Mouse (Mus musculus): ENCODE results near the gene Gale. TPM values are rescaled to one million over a fixed set of nuclear protein-coding genes. Genes with fewer than 3 reads are reported as not detected.
"Not testable (repeated sequence)": the region's sequence is repeated elsewhere in the genome, so short reads cannot be mapped to it uniquely, and the experiment has no call there.

Gale gene
- total RNA-seq, 2 experiments from 2014 or later = 22.0 to 22.9 TPM

DNA sequence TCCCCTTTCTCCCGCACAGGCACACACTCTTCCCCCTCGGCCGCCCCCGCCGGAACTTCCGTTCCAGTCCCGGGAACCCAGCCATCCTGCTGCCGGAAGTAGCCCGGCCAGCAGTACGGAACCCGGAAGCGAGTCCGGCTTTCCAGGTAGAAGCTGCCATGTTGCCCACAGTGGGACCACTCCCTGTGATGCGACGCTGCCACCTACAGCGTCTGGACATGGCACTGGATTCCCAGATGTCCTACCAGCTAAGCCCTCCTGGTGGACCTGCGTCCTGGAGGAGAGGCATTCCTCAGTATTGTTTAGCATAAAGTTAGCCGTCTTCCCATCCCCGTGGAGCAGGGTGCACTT lies 9.0 kb downstream of the Gale start, which contains the start of gene Lypla2:
Gene Lypla2 (minus strand): TSS at position 71 of the 351 bp plus-strand sequence.
- intact Hi-C loops (cut with DNase I) = loop anchor here (1.0 to 5.0 kb wide), 2 partner anchors 9 to 80 kb away; partner anchors contain the start of genes Gale and Rpl11
- DNase-seq (ENCODE audit: extremely low spot score in 1 of 2, low spot score in 2 of 2) = peak; percentile 88 to 92
- Histone ChIP-seq H3K4me3 (peak within 1 kb of the TSS; percentile 94), H3K27ac (peak within 1 kb of the TSS; percentile 96)
- TF ChIP-seq CTCF (IDR thresholded peaks at IDR 0.05) = no peak; the same call in 1 of the 2 replicates

DNA sequence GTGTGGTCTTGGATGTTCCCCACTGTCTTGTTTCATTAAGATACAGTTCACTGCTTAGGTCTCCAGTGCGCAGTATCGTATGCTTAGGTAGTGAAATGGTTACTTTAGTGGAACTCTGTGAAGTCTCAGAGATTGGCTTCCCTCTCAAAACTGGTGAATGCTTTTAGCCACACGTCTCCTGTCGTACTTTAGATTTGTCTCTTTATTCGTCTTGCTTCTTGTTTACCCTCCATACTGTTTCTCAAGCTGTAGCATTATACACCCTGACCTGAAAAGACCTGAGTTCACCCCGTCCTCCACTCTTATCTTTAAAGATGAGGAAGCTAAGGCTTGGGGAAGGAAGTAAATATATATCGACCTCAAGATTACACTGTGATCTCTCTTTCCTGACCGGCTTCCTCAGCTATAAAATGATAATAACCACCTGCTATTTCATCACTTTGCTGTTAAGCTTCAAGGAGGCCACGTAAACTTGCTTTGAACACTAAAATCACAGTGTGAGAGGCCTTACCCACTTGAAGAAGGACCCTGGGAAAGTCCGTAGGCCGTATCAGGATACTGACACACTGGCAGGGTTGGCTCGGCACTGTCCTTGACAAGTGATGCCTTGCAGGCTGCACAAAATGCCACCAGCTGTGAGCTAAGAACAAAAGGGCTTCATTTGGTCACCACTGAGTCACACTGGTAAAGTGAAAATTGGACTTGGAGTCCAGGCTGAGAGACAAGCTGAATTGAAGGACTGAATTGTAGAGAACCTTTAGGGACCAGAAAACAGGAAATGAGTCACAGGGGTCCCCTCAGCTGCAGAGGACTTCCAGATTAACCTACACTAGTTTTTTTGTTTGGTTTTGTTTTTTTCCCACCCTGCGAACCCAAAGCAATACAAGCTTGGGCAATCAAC lies 9.6 kb downstream of the Gale start:
- intact Hi-C loops (cut with DNase I) = loop anchor here (1.0 to 5.0 kb wide), 2 partner anchors 10 to 79 kb away; partner anchors contain the start of genes Gale and Rpl11
- no peak for TF ChIP-seq CTCF (IDR thresholded peaks at IDR 0.05)
- Histone ChIP-seq H3K27ac (peak overlapping the region; percentile 96), H3K4me3 (peak overlapping the region; percentile 94)
- no peak for DNase-seq (ENCODE audit: extremely low spot score in 1 of 2, low spot score in 2 of 2)

DNA sequence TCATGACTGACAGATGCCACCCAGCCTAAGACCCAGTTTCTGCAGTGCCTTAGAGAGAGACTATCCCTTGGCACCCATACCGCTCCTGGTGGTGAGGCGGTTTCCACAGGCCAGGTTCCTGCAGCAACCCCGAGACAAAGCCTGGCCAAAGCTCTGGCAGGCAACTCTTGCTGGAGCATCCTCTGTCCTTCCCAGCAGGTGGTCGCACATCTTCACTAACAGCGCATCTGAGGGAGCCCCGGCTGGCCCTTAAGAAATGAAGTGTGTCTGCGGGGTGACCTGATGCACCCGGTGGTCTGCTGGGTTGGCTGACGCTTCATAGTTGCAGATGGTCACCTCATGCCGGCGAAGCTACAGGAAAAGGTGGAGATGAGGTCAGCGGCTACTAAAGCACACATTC lies 12.6 kb downstream of the Gale start:
- H3K27ac ChIP-seq = no peak overlapping the region
- intact Hi-C loops (cut with DNase I) = no loop called here
- TF ChIP-seq CTCF (IDR thresholded peaks at IDR 0.05) = no peak
- no peak overlapping the region for H3K4me3 ChIP-seq
- DNase-seq (ENCODE audit: extremely low spot score in 1 of 2, low spot score in 2 of 2) = no peak

DNA sequence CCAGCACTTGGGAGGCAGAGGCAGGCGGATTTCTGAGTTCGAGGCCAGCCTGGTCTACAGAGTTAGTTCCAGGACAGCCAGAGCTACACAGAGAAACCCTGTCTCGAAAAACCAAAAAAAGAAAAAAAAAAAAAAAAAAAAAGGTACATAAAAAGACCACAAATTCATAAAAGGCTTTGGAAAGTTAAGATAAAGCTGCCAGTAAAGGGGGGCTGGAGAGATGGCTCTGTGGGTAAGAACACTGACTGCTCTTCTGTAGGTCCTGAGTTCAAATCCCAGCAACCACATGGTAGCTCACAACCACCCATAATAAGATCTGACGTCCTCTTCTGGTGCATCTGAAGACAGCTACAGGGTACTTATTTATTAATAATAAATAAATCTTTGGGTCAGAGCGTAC lies 16.7 kb downstream of the Gale start:
- intact Hi-C loops (cut with DNase I); H3K27ac ChIP-seq; DNase-seq (ENCODE audit: extremely low spot score in 1 of 2, low spot score in 2 of 2); H3K4me3 ChIP-seq: not testable (repeated sequence)

DNA sequence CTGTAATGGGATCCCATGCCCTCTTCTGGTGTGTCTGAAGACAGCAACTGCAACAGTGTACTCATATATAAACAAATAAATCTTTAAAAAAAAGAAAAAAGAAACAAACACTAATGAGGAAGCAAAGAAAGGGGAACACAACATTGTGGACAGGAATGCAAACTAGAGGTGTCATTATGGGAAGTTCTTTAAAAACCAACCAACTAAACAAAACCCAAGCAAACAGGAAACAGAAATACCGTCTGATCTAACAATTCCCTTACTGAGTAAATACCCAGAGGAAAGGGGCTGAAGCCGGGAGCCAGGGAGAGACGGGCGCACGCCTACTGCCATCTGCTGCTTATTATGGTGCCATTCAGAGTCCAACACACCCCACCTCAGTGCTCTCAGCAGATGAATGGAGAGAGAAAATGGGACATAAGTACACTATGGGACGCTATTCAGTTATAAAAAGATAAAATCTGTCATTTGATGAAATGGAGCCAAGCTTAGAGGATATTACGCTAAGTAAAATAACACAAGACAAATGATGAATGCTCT lies 18.1 kb downstream of the Gale start:
- H3K4me3 ChIP-seq = no peak overlapping the region
- intact Hi-C loops (cut with DNase I) = no loop called here
- DNase-seq (ENCODE audit: extremely low spot score in 1 of 2, low spot score in 2 of 2) = peak; percentile 61 to 66
- H3K27ac ChIP-seq = peak overlapping the region; percentile 38; the same call in 1 of the 2 replicates
- no peak; the same call in 1 of the 2 replicates for TF ChIP-seq CTCF (IDR thresholded peaks at IDR 0.05)

DNA sequence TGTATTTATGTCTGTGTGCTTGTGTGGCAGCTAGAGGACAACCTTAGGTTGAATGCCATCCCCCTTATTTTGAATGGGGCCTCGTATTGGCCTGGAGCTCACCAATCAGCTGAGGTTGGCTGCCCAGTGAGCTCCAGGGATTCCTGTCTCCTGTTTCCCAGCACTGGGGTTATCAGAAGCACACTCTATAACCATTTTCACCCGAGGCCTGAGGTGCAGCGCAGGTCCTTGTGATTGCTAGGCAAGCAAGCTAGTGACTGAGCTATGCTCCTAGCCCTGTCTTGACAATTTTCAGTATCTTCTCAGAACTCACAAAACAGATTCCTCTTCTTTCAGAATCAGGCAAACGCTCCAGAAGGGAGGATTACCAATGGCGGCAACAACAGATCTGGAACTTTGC lies 21.0 kb downstream of the Gale start:
- H3K4me3 ChIP-seq = no peak overlapping the region
- intact Hi-C loops (cut with DNase I) = no loop called here
- no peak for DNase-seq (ENCODE audit: extremely low spot score in 1 of 2, low spot score in 2 of 2)

DNA sequence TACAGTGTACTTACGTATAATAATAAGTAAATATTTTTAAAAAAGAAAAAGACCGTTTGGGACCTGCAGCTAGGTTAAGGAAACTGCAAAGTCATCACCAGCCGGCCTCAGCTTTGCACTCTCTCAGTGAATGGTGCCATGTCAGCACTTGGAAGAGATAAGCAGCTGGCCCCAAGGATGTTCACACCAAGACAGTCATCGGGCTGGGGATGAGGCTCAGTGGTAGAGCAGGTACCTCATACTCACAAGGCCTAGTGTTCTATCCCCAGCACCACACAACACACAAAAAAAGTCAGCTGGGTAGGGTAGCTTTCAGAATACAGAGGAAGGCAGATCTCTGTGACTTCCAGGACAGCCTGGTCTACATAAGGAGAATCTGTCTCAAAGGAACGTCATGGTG lies 21.7 kb downstream of the Gale start:
- H3K27ac ChIP-seq = no peak overlapping the region
- no peak for DNase-seq (ENCODE audit: extremely low spot score in 1 of 2, low spot score in 2 of 2)
- intact Hi-C loops (cut with DNase I) = no loop called here
- H3K4me3 ChIP-seq = no peak overlapping the region
- TF ChIP-seq CTCF (IDR thresholded peaks at IDR 0.05) = no peak

More for the DNA sequence above, 21.0 kb downstream of the Gale start:
- no peak for TF ChIP-seq CTCF (IDR thresholded peaks at IDR 0.05)
- no peak overlapping the region for H3K27ac ChIP-seq

DNA sequence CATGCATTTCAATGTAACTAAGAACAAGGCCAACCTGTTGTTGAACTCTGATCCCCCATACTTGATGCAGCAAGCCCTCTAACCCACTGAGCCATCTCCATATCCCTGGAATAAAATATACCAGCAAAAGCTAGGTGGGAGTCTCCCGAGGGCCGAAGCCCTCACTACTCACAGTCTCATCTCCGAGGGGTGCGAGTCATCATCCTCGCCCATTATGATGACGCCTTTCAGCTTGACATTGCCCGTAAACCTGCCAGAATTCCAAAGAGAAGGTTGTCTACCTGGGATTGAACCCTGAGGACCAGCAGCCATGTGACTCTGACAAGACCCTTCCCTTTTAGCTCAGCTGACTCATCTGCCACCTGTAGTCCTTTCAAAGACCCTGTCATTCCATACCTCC lies 22.2 kb downstream of the Gale start:
- TF ChIP-seq CTCF (IDR thresholded peaks at IDR 0.05) = no peak
- no peak overlapping the region for H3K27ac ChIP-seq
- H3K4me3 ChIP-seq = peak overlapping the region; percentile 93; the same call in 1 of the 2 replicates
- DNase-seq (ENCODE audit: extremely low spot score in 1 of 2, low spot score in 2 of 2) = no peak
- intact Hi-C loops (cut with DNase I) = no loop called here

DNA sequence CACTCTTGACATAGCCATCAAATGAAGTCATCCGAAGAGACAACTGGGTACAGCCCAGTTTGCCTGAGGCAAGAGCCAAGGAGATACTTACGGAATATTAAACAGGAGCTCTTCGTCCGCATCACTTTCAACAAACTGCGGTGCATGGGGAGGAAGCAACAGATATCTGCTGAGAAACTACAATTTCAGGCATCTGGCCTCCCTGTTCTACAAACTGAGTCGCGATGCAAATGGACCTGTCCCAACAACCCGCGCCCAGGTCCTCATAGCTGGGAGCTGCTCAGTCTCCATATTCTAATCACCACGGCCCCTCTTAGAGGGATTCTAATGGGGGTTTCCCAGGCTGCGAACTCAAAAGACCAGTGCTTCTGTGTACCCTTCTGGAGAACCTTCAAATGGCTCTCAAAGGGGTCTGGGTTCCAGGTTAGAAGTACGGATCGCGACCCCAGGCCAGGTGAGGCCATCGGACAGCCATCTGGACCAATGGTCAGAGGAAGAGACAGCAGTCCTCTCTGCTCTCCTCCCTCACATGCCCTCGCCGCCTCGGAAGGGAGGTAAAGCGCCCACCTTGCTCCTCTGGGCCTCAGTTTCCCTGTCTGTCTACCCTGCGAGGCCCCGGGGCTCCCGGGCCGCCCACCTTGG lies 22.9 kb downstream of the Gale start:
- H3K4me3 ChIP-seq = peak overlapping the region; percentile 93
- intact Hi-C loops (cut with DNase I) = no loop called here
- DNase-seq (ENCODE audit: extremely low spot score in 1 of 2, low spot score in 2 of 2) = no peak
- peak overlapping the region; percentile 97 for H3K27ac ChIP-seq
- no peak for TF ChIP-seq CTCF (IDR thresholded peaks at IDR 0.05)

DNA sequence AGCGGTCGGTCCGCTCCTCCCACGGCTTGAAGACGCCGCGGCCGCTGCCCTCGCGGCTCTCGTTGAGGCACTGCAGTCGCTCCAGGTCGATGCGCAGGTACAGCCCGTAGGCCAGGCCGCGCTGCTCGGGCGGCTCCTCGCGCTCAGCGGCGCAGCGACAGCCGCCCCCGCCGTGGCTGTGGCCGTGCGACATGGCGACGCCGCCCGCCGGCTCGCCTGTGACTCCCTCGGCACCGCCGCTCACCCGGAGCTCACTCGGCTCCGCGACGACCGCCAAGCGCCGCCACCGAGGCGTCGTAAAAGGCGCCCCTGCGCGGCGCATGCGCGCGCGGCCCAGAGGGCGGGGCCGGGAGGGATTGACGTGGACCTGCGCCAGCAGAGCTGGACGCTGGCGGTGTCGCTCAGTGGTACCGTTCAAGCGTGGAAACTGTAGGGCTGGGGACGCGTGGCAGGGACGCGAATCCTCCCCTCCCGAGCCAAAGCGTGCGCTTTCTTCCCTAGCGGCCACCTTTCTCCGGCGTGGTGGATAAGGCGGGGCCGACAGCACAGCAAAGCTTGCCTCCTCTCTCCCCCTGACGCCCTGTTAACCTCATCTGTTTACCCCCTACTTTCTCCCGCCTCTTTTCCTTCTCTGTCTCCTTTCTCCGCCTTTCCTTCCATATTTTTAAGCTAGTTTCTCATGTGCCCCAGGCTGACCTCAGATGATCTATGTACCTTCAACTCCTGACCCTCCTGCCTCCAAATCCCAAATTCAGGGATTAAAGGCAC lies 23.6 kb downstream of the Gale start, which contains the start of gene Pithd1:
Gene Pithd1 (minus strand): TSS at position 322 of the 768 bp plus-strand sequence.
- intact Hi-C loops (cut with DNase I) = loop anchor here (1.0 kb wide), 1 partner anchor 34 kb away; the partner anchor contains the start of gene Eloa
- Histone ChIP-seq H3K27ac (peak within 1 kb of the TSS; percentile 97), H3K4me3 (peak within 1 kb of the TSS; percentile 93)
- DNase-seq (ENCODE audit: extremely low spot score in 1 of 2, low spot score in 2 of 2) = peak; percentile 92 to 94
- peak; percentile 33 for TF ChIP-seq CTCF (IDR thresholded peaks at IDR 0.05)

DNA sequence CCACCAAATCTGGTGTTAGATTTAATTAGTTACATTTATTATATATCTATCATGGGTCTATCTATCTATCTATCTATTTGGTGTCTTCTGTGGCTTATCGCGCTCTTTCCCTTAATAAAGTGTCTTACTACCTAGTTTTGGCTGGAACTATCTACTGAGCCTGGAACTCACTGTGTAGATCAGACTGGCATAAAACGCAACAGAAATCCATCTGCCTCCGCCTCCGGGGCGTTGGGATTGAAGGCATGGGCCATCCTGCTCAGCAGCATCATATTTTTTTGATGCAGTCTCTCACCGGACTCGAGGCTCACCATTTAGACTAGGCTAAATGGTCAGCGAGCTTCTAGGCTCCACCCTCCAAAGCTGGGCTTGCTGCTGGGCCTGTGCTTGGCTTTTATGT lies 24.2 kb downstream of the Gale start:
- H3K4me3 ChIP-seq = peak overlapping the region; percentile 93
- intact Hi-C loops (cut with DNase I) = loop anchor here (1.0 kb wide), 1 partner anchor 34 kb away; the partner anchor contains the start of gene Eloa
- peak overlapping the region; percentile 97 for H3K27ac ChIP-seq
- DNase-seq (ENCODE audit: extremely low spot score in 1 of 2, low spot score in 2 of 2) = no peak
- TF ChIP-seq CTCF (IDR thresholded peaks at IDR 0.05) = no peak
